Mouse (Mus musculus) embryonic facial prominence, embryonic 15.5 days (tissue): ENCODE data around the gene Srpx. TPM values are rescaled to one million over a fixed set of nuclear protein-coding genes. Genes with fewer than 3 reads are reported as not detected.

Experiments used
- ATAC-seq: fragments of 200-750 bp; cut with Nextera tagmentation; 2 replicates; pipeline ENCODE4 v1.8.0; 2017; ENCODE audit warnings: low read depth, moderate TSS enrichment; ENCODE audit not compliant: insufficient number of reproducible peaks, low FRiP score, low TSS enrichment
- H3K27ac ChIP-seq: fragments of 300-500 bp; sonication (generic); replicated peaks from 2 replicates; pipeline ENCODE4 v1.5.1; 2015; ENCODE audit warnings: mild to moderate bottlenecking, inconsistent platforms
- H3K27me3 ChIP-seq: fragments of 300-500 bp; sonication (generic); 2 replicates; pipeline ENCODE4 v1.6.1; 2015; ENCODE audit warnings: inconsistent platforms
- H3K36me3 ChIP-seq: fragments of 300-500 bp; sonication (generic); 2 replicates; pipeline ENCODE4 v1.6.1; 2015; ENCODE audit warnings: mild to moderate bottlenecking, inconsistent platforms
- H3K4me1 ChIP-seq: fragments of 300-500 bp; sonication (generic); 2 replicates; pipeline ENCODE4 v1.6.1; 2015; ENCODE audit warnings: inconsistent platforms
- H3K4me2 ChIP-seq: fragments of 300-500 bp; sonication (generic); replicated peaks from 2 replicates; pipeline ENCODE4 v1.6.1; 2015; ENCODE audit warnings: mild to moderate bottlenecking, inconsistent platforms
- H3K4me3 ChIP-seq: fragments of 300-500 bp; sonication (generic); replicated peaks from 2 replicates; pipeline ENCODE4 v1.5.1; 2015; ENCODE audit warnings: mild to moderate bottlenecking, inconsistent platforms
- H3K9ac ChIP-seq: fragments of 300-500 bp; sonication (generic); 2 replicates; pipeline ENCODE4 v1.6.1; 2015; ENCODE audit warnings: inconsistent platforms
- H3K9me3 ChIP-seq: fragments of 300-500 bp; sonication (generic); replicated peaks from 2 replicates; pipeline ENCODE4 v1.6.1; 2016; ENCODE audit warnings: inconsistent platforms
- WGBS: fragments of 180-500 bp; shearing (Covaris S2); methylation state at CpG from one replicate; pipeline ENCODE4 v1.1.7; 2015; 5-methylcytosine and 5-hydroxymethylcytosine counted together
- polyA plus RNA-seq: library from polyadenylated mRNA; unstranded; fragments of >200 nt; fragmentation: Nextera tagmentation; extraction: Ambion mirVana; gene quantifications from 2 replicates; pipeline ENCODE4 v1.2.1, GENCODE M21; 2015

The Srpx gene
- polyA plus RNA-seq, 1 experiment from 2014 or later, result 81.3 TPM

- Histone ChIP-seq H3K9me3 (no peaks in the 10 kb centered on the region), H3K36me3 (no peaks in the 10 kb centered on the region), H3K9ac (no peak overlapping the region), H3K4me2 (no peak overlapping the region), H3K4me1 (no peaks in the 10 kb centered on the region), H3K4me3 (no peak overlapping the region), H3K27me3 (0 out of 2 replicates have a peak, but pooled peaks cover 2% of the 10 kb centered on the region), H3K27ac (no peak overlapping the region)
- ATAC-seq, result no peak
- 28% methylated on average over 6 of the region's 6 CpGs for WGBS
Measured at GRCm38 (mm10) chrX:10070689-10071088, 46.8 kb downstream of the Srpx start.

- 77% methylated on average over 4 of the region's 4 CpGs for WGBS
- ATAC-seq, result no peak
Measured at GRCm38 (mm10) chrX:10069405-10069804, 48.1 kb downstream of the Srpx start.

GRCm38 (mm10) chrX:10063781-10064180 lies 53.7 kb downstream of the Srpx start:
- ATAC-seq, result no peak
- Histone ChIP-seq H3K4me3 (no peak overlapping the region), H3K9ac (no peak overlapping the region), H3K27me3 (no peaks in the 10 kb centered on the region), H3K9me3 (no peaks in the 10 kb centered on the region), H3K4me2 (no peak overlapping the region), H3K36me3 (no peaks in the 10 kb centered on the region), H3K27ac (0 out of 2 replicates have a peak overlapping the region, but pooled peaks have one; percentile 28), H3K4me1 (no peaks in the 10 kb centered on the region)
- WGBS, result 52% methylated on average over 1 of the region's 1 CpGs

More at GRCm38 (mm10) chrX:10069405-10069804, 48.1 kb downstream of the Srpx start:
- Histone ChIP-seq H3K9ac (no peak overlapping the region), H3K36me3 (no peaks in the 10 kb centered on the region), H3K4me2 (no peak overlapping the region), H3K9me3 (no peaks in the 10 kb centered on the region), H3K27me3 (0 out of 2 replicates have a peak, but pooled peaks cover 2% of the 10 kb centered on the region), H3K27ac (no peak overlapping the region), H3K4me3 (no peak overlapping the region), H3K4me1 (no peaks in the 10 kb centered on the region)

GRCm38 (mm10) chrX:10063361-10063760 lies 54.1 kb downstream of the Srpx start:
- no peak overlapping the region for H3K9ac ChIP-seq
- no peaks in the 10 kb centered on the region for H3K36me3 ChIP-seq
- H3K4me1 ChIP-seq, result no peaks in the 10 kb centered on the region
- no peak overlapping the region for H3K4me2 ChIP-seq
- no peaks in the 10 kb centered on the region for H3K9me3 ChIP-seq
- no peaks in the 10 kb centered on the region for H3K27me3 ChIP-seq
- H3K27ac ChIP-seq, result 0 out of 2 replicates have a peak overlapping the region, but pooled peaks have one; percentile 28
- H3K4me3 ChIP-seq, result no peak overlapping the region
- ATAC-seq, result no peak
- 56% methylated on average over 2 of the region's 2 CpGs for WGBS

- no peak overlapping the region for H3K4me3 ChIP-seq
- no peaks in the 10 kb centered on the region for H3K9me3 ChIP-seq
- no peak overlapping the region for H3K27ac ChIP-seq
- no peak for ATAC-seq
- H3K4me2 ChIP-seq, result no peak overlapping the region
- no peak overlapping the region for H3K9ac ChIP-seq
- 53% methylated on average over 4 of the region's 4 CpGs for WGBS
- no peaks in the 10 kb centered on the region for H3K36me3 ChIP-seq
- H3K27me3 ChIP-seq, result no peaks in the 10 kb centered on the region
- no peaks in the 10 kb centered on the region for H3K4me1 ChIP-seq
Measured at GRCm38 (mm10) chrX:10062201-10062600, 55.3 kb downstream of the Srpx start.

GRCm38 (mm10) chrX:10034666-10035065 lies 82.8 kb downstream of the Srpx start:
- no peak overlapping the region for H3K4me2 ChIP-seq
- ATAC-seq, result no peak

GRCm38 (mm10) chrX:10010202-10010601 lies 107.3 kb downstream of the Srpx start:
- Histone ChIP-seq H3K36me3 (no peaks in the 10 kb centered on the region), H3K4me1 (no peaks in the 10 kb centered on the region), H3K4me3 (no peak overlapping the region), H3K4me2 (no peak overlapping the region), H3K27me3 (no peaks in the 10 kb centered on the region), H3K9ac (no peak overlapping the region), H3K27ac (no peak overlapping the region), H3K9me3 (no peaks in the 10 kb centered on the region)
- no peak for ATAC-seq

More at GRCm38 (mm10) chrX:10034666-10035065, 82.8 kb downstream of the Srpx start:
- Histone ChIP-seq H3K36me3 (no peaks in the 10 kb centered on the region), H3K4me3 (no peak overlapping the region), H3K27me3 (no peaks in the 10 kb centered on the region), H3K4me1 (no peaks in the 10 kb centered on the region), H3K27ac (no peak overlapping the region), H3K9me3 (no peaks in the 10 kb centered on the region), H3K9ac (no peak overlapping the region)

- H3K9ac ChIP-seq, result no peak overlapping the region
- H3K36me3 ChIP-seq, result no peaks in the 10 kb centered on the region
- H3K4me1 ChIP-seq, result no peaks in the 10 kb centered on the region
- no peaks in the 10 kb centered on the region for H3K27me3 ChIP-seq
- no peak overlapping the region for H3K4me2 ChIP-seq
- H3K9me3 ChIP-seq, result no peaks in the 10 kb centered on the region
- no peak overlapping the region for H3K4me3 ChIP-seq
- WGBS, result 94% methylated on average over 1 of the region's 1 CpGs
- ATAC-seq, result no peak
- H3K27ac ChIP-seq, result no peak overlapping the region
Measured at GRCm38 (mm10) chrX:10007675-10008270, 109.7 kb downstream of the Srpx start.

GRCm38 (mm10) chrX:10005946-10006345 lies 111.6 kb downstream of the Srpx start:
- H3K36me3 ChIP-seq, result no peaks in the 10 kb centered on the region
- no peaks in the 10 kb centered on the region for H3K27me3 ChIP-seq
- 35% methylated on average over 1 of the region's 1 CpGs for WGBS
- H3K4me1 ChIP-seq, result no peaks in the 10 kb centered on the region
- no peak overlapping the region for H3K4me2 ChIP-seq
- H3K27ac ChIP-seq, result no peak overlapping the region
- ATAC-seq, result no peak
- H3K9ac ChIP-seq, result no peak overlapping the region
- no peak overlapping the region for H3K4me3 ChIP-seq
- H3K9me3 ChIP-seq, result no peaks in the 10 kb centered on the region

- Histone ChIP-seq H3K9me3 (no peaks in the 10 kb centered on the region), H3K4me1 (no peaks in the 10 kb centered on the region), H3K4me2 (no peak overlapping the region), H3K27ac (no peak overlapping the region), H3K4me3 (no peak overlapping the region), H3K9ac (no peak overlapping the region), H3K27me3 (no peaks in the 10 kb centered on the region), H3K36me3 (no peaks in the 10 kb centered on the region)
- no peak for ATAC-seq
- WGBS, result 56% methylated on average over 1 of the region's 1 CpGs
Measured at GRCm38 (mm10) chrX:10000718-10001117, 116.8 kb downstream of the Srpx start.
